Mouse (Mus musculus): Measurements from ENCODE around the gene Rnasek. TPM values are rescaled to one million over a fixed set of nuclear protein-coding genes. Genes with fewer than 3 reads are reported as not detected.

Rnasek gene
- 457 and 485 TPM in 2 replicates for polyA plus RNA-seq (2012; rRNA removed)

- TF ChIP-seq CTCF (conservative IDR thresholded peaks at IDR 0.05; ENCODE audit: insufficient read depth, insufficient read length, low read depth, low read length) (no peak), POLR2A (IDR thresholded peaks at IDR 0.05; ENCODE audit: low read depth, low read length) (peak; percentile 82)
- DNase-seq, result peak; percentile 93
- under 1% methylated on average over 34 of the region's 35 CpGs for WGBS
- peaks cover 19% of the 10 kb centered on the region for H3K4me1 ChIP-seq (ENCODE audit: control insufficient read depth, insufficient read depth, low read length)
- H3K36me3 ChIP-seq (ENCODE audit: control insufficient read depth, insufficient read depth, low read length), result no peaks in the 10 kb centered on the region; the same call in 1 of the 2 replicates
- H3K27me3 ChIP-seq (replicated peaks; ENCODE audit: control insufficient read depth, insufficient read depth, low read length), result no peaks in the 10 kb centered on the region
- H3K27ac ChIP-seq (ENCODE audit: insufficient read depth, low read depth, low read length), result peak within 1 kb of the TSS; percentile 95
- H3K4me3 ChIP-seq (ENCODE audit: insufficient read depth, low read depth, low read length), result peak within 1 kb of the TSS; percentile 96
These were observed at the start of gene Rnasek, which contains the start of gene Gm21988 for GRCm38 (mm10) chr11:70239541-70240279. Gene Rnasek (minus strand): TSS chr11:70239842. Gene Gm21988 (minus strand): TSS chr11:70239830.

- Histone ChIP-seq H3K36me3 (ENCODE audit: control insufficient read depth, insufficient read depth, low read length) (no peaks in the 10 kb centered on the region), H3K27ac (ENCODE audit: insufficient read depth, low read depth, low read length) (no peak overlapping the region), H3K4me3 (ENCODE audit: insufficient read depth, low read depth, low read length) (no peak overlapping the region), H3K4me1 (ENCODE audit: control insufficient read depth, insufficient read depth, low read length) (no peaks in the 10 kb centered on the region), H3K27me3 (replicated peaks; ENCODE audit: control insufficient read depth, insufficient read depth, low read length) (no peaks in the 10 kb centered on the region)
- TF ChIP-seq CTCF (conservative IDR thresholded peaks at IDR 0.05; ENCODE audit: insufficient read depth, insufficient read length, low read depth, low read length) (no peak), POLR2A (IDR thresholded peaks at IDR 0.05; ENCODE audit: low read depth, low read length) (no peak)
- WGBS, result 49% methylated on average over 6 of the region's 6 CpGs
- peak; percentile 24 for DNase-seq
These were observed 49.6 kb upstream of the Rnasek start for GRCm38 (mm10) chr11:70289236-70289635.

GRCm38 (mm10) chr11:70288102-70288501 lies 48.5 kb upstream of the Rnasek start:
- Histone ChIP-seq H3K4me1 (ENCODE audit: control insufficient read depth, insufficient read depth, low read length) (no peaks in the 10 kb centered on the region; the same call in 1 of the 2 replicates), H3K27ac (ENCODE audit: insufficient read depth, low read depth, low read length) (no peak overlapping the region), H3K4me3 (ENCODE audit: insufficient read depth, low read depth, low read length) (no peak overlapping the region), H3K36me3 (ENCODE audit: control insufficient read depth, insufficient read depth, low read length) (no peaks in the 10 kb centered on the region), H3K27me3 (replicated peaks; ENCODE audit: control insufficient read depth, insufficient read depth, low read length) (no peaks in the 10 kb centered on the region)
- TF ChIP-seq POLR2A (IDR thresholded peaks at IDR 0.05; ENCODE audit: low read depth, low read length) (no peak), CTCF (conservative IDR thresholded peaks at IDR 0.05; ENCODE audit: insufficient read depth, insufficient read length, low read depth, low read length) (no peak)
- DNase-seq, result no peak
- WGBS, result 89% methylated on average over 10 of the region's 10 CpGs

GRCm38 (mm10) chr11:70285686-70286085 lies 46.0 kb upstream of the Rnasek start:
- H3K4me1 ChIP-seq (ENCODE audit: control insufficient read depth, insufficient read depth, low read length), result no peaks in the 10 kb centered on the region; the same call in 1 of the 2 replicates
- WGBS, result 83% methylated on average over 5 of the region's 5 CpGs
- no peak for DNase-seq
- H3K4me3 ChIP-seq (ENCODE audit: insufficient read depth, low read depth, low read length), result no peak overlapping the region
- no peaks in the 10 kb centered on the region for H3K36me3 ChIP-seq (ENCODE audit: control insufficient read depth, insufficient read depth, low read length)
- TF ChIP-seq POLR2A (IDR thresholded peaks at IDR 0.05; ENCODE audit: low read depth, low read length), result no peak
- no peak for TF ChIP-seq CTCF (conservative IDR thresholded peaks at IDR 0.05; ENCODE audit: insufficient read depth, insufficient read length, low read depth, low read length)
- no peaks in the 10 kb centered on the region for H3K27me3 ChIP-seq (replicated peaks; ENCODE audit: control insufficient read depth, insufficient read depth, low read length)
- no peak overlapping the region for H3K27ac ChIP-seq (ENCODE audit: insufficient read depth, low read depth, low read length)

GRCm38 (mm10) chr11:70284757-70285156 lies 45.1 kb upstream of the Rnasek start:
- no peaks in the 10 kb centered on the region; the same call in 1 of the 2 replicates for H3K4me1 ChIP-seq (ENCODE audit: control insufficient read depth, insufficient read depth, low read length)
- no peaks in the 10 kb centered on the region for H3K27me3 ChIP-seq (replicated peaks; ENCODE audit: control insufficient read depth, insufficient read depth, low read length)
- WGBS, result 50% methylated on average over 3 of the region's 3 CpGs
- H3K36me3 ChIP-seq (ENCODE audit: control insufficient read depth, insufficient read depth, low read length), result no peaks in the 10 kb centered on the region
- no peak overlapping the region for H3K4me3 ChIP-seq (ENCODE audit: insufficient read depth, low read depth, low read length)
- H3K27ac ChIP-seq (ENCODE audit: insufficient read depth, low read depth, low read length), result no peak overlapping the region
- TF ChIP-seq POLR2A (IDR thresholded peaks at IDR 0.05; ENCODE audit: low read depth, low read length) (no peak), CTCF (conservative IDR thresholded peaks at IDR 0.05; ENCODE audit: insufficient read depth, insufficient read length, low read depth, low read length) (no peak)
- no peak for DNase-seq

GRCm38 (mm10) chr11:70283666-70284065 lies 44.0 kb upstream of the Rnasek start:
- Histone ChIP-seq H3K36me3 (ENCODE audit: control insufficient read depth, insufficient read depth, low read length) (no peaks in the 10 kb centered on the region), H3K27ac (ENCODE audit: insufficient read depth, low read depth, low read length) (peak overlapping the region; percentile 24; the same call in 1 of the 2 replicates), H3K4me3 (ENCODE audit: insufficient read depth, low read depth, low read length) (no peak overlapping the region), H3K27me3 (replicated peaks; ENCODE audit: control insufficient read depth, insufficient read depth, low read length) (no peaks in the 10 kb centered on the region), H3K4me1 (ENCODE audit: control insufficient read depth, insufficient read depth, low read length) (no peaks in the 10 kb centered on the region; the same call in 1 of the 2 replicates)
- TF ChIP-seq POLR2A (IDR thresholded peaks at IDR 0.05; ENCODE audit: low read depth, low read length) (no peak), CTCF (conservative IDR thresholded peaks at IDR 0.05; ENCODE audit: insufficient read depth, insufficient read length, low read depth, low read length) (no peak)
- WGBS, result 45% methylated on average over 4 of the region's 4 CpGs
- DNase-seq, result peak; percentile 73

- H3K4me1 ChIP-seq (ENCODE audit: control insufficient read depth, insufficient read depth, low read length), result no peaks in the 10 kb centered on the region; the same call in 1 of the 2 replicates
- 68% methylated on average over 3 of the region's 3 CpGs for WGBS
- H3K27me3 ChIP-seq (replicated peaks; ENCODE audit: control insufficient read depth, insufficient read depth, low read length), result no peaks in the 10 kb centered on the region
- no peaks in the 10 kb centered on the region for H3K36me3 ChIP-seq (ENCODE audit: control insufficient read depth, insufficient read depth, low read length)
- H3K27ac ChIP-seq (ENCODE audit: insufficient read depth, low read depth, low read length), result no peak overlapping the region
- H3K4me3 ChIP-seq (ENCODE audit: insufficient read depth, low read depth, low read length), result no peak overlapping the region
- peak; percentile 51 for DNase-seq
- TF ChIP-seq CTCF (conservative IDR thresholded peaks at IDR 0.05; ENCODE audit: insufficient read depth, insufficient read length, low read depth, low read length), result no peak
- TF ChIP-seq POLR2A (IDR thresholded peaks at IDR 0.05; ENCODE audit: low read depth, low read length), result no peak
These were observed 40.8 kb upstream of the Rnasek start for GRCm38 (mm10) chr11:70280441-70280840.
